Mouse (Mus musculus): ENCODE results near the gene Psmg4. TPM values are rescaled to one million over a fixed set of nuclear protein-coding genes. Genes with fewer than 3 reads are reported as not detected.
A peak's percentile ranks its signal among the peaks of the same experiment; 100 is the strongest.

Gene Psmg4
- polyA plus RNA-seq, 1 experiment from 2014 or later: 123 TPM

DNA sequence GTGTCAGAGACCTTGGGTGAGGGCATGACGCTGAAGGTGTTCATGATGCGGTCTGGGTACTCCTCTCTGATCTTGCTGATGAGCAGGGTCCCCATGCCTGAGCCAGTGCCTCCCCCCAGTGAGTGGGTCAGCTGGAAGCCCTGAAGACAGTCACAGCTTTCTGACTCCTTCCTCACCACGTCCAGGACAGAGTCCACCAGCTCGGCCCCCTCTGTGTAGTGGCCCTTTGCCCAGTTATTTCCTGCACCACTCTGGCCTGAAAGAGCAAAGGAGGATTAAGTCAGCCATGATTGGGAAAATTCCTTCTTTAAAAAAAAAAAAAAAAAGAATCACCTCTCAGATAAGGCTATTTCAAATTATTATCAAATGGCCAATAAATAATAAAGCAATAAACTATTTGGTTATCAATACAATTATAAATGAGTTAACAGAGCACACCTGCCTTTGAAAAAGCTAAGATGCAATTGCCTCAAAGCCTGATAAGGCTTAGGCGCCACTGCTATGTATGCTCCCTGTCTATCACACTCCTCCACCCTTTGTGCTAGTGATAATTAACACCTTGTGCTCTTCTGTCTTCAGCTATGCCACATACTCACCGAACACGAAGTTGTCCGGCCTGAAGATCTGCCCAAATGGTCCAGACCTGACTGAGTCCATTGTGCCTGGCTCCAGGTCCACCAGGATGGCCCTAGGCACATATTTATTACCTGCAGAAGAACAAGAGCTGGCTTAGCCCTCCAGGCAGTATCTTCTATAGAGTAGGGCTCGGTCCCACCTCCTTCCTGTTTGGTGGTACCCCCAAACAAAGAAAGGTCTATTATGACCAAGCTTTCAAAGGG, 34.3 kb upstream of the Psmg4 start:
- Histone ChIP-seq H3K27ac (ENCODE audit: low read depth, low read length) (no peak overlapping the region; the same call in 1 of the 2 replicates), H3K36me3 (ENCODE audit: control insufficient read depth, insufficient read depth, low read length) (peaks cover 17% of the 10 kb centered on the region; the same call in 1 of the 2 replicates), H3K4me3 (ENCODE audit: low read depth, low read length) (peak overlapping the region; percentile 93), H3K4me1 (replicated peaks; ENCODE audit: control insufficient read depth, insufficient read depth, low read length) (peaks cover 19% of the 10 kb centered on the region; the same call in 1 of the 2 replicates), H3K9me3 (ENCODE audit: control insufficient read depth, low read length) (no peaks in the 10 kb centered on the region), H3K4me2 (ENCODE audit: low read depth, low read length, severe bottlenecking) (peak overlapping the region; percentile 80), H3K27me3 (ENCODE audit: control insufficient read depth, insufficient read depth, low read length) (no peaks in the 10 kb centered on the region), H3K9ac (ENCODE audit: low read length) (peak overlapping the region; percentile 94)
- WGBS: 59% methylated on average over 7 of the region's 9 CpGs
- ATAC-seq (replicated peaks; ENCODE audit: low FRiP score) (no peak), DNase-seq (ENCODE audit: low spot score) (no peak)

DNA sequence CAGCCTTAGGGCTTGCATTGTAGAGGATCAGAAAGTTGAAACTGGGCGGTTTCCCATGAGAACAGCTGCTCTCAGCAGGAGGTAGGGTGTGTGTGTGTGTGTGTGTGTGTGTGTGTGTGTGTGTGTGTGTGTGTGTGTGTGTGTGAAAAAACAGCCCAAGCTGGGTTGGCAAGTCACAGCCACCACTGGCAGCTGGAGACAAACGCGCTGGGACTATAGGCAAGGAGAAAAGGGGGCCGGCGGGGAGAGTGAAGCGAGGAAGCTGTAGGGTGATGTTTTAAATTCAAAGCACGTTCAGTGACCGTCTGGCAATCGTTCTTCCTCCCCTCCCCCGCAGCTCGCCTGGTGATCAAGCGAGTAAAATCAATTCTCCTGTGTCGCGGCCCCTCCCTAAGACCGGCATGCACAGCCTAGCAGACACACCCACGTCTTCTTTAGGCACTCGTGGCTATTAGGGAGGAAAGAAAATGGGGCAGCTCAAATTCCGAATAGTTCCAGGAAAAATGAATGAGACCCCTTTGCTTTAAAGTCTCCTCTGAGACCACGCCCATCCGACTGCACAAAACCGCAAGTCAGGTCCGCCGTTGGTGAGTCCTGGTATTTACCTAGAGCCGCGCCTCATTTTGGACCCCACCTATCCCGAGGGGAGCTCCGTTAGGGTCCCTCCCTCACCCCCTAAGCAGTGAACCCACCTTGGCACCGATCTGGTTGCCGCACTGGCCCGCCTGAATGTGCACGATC, 33.1 kb upstream of the Psmg4 start:
- H3K9me3 ChIP-seq (ENCODE audit: control insufficient read depth, low read length): no peaks in the 10 kb centered on the region
- peak overlapping the region; percentile 100 for H3K27ac ChIP-seq (ENCODE audit: low read depth, low read length)
- 0 out of 2 replicates have a peak, but pooled peaks have one; percentile 8 for ATAC-seq (replicated peaks; ENCODE audit: low FRiP score)
- H3K9ac ChIP-seq (ENCODE audit: low read length): peak overlapping the region; percentile 94
- peak overlapping the region; percentile 93 for H3K4me3 ChIP-seq (ENCODE audit: low read depth, low read length)
- H3K27me3 ChIP-seq (ENCODE audit: control insufficient read depth, insufficient read depth, low read length): no peaks in the 10 kb centered on the region
- H3K4me2 ChIP-seq (ENCODE audit: low read depth, low read length, severe bottlenecking): peak overlapping the region; percentile 80
- peak; percentile 85 for DNase-seq (ENCODE audit: low spot score)
- under 1% methylated on average over 31 of the region's 31 CpGs for WGBS
- peaks cover 13% of the 10 kb centered on the region; the same call in 1 of the 2 replicates for H3K36me3 ChIP-seq (ENCODE audit: control insufficient read depth, insufficient read depth, low read length)
- peaks cover 19% of the 10 kb centered on the region; the same call in 1 of the 2 replicates for H3K4me1 ChIP-seq (replicated peaks; ENCODE audit: control insufficient read depth, insufficient read depth, low read length)

DNA sequence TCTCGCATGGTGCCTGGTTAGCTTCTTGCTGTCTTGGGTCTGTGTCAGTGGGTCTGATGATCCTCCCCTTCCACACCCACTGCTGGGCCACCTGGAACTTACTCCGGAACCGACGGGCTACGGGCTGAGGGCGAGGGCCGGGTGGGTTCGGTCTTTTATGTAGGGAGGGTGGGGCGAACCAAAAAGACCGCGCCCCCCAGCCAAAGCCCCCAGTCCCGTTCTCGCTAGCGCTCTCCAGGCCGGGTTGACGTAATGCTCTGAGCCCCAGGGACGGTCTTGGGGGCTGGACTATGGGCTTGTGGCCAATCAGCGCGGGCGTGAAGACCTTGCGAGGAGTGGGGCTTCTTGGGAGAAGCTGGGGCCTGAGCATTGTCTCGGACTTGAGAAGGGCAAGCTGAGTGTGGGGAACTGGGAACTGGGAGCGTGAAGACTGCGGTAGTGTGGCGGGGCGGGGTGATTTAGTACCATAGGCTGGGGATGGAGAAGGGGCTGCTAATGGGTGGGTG, 32.5 kb upstream of the Psmg4 start, which contains the start of gene Tubb2b:
TSS of gene Tubb2b (minus strand) at position 241 of the 506 bp plus-strand sequence.
- Histone ChIP-seq H3K4me2 (ENCODE audit: low read depth, low read length, severe bottlenecking) (peak within 1 kb of the TSS; percentile 80), H3K4me3 (ENCODE audit: low read depth, low read length) (peak within 1 kb of the TSS; percentile 93), H3K27ac (ENCODE audit: low read depth, low read length) (peak within 1 kb of the TSS; percentile 100), H3K9ac (ENCODE audit: low read length) (peak within 1 kb of the TSS; percentile 94), H3K27me3 (ENCODE audit: control insufficient read depth, insufficient read depth, low read length) (no peaks in the 10 kb centered on the region), H3K4me1 (replicated peaks; ENCODE audit: control insufficient read depth, insufficient read depth, low read length) (peaks cover 17% of the 10 kb centered on the region), H3K36me3 (ENCODE audit: control insufficient read depth, insufficient read depth, low read length) (peaks cover 10% of the 10 kb centered on the region; the same call in 1 of the 2 replicates), H3K9me3 (ENCODE audit: control insufficient read depth, low read length) (no peaks in the 10 kb centered on the region)
- WGBS: under 1% methylated on average over 26 of the region's 26 CpGs
- DNase-seq (ENCODE audit: low spot score) (peak; percentile 97), ATAC-seq (replicated peaks; ENCODE audit: low FRiP score) (peak; percentile 92)

DNA sequence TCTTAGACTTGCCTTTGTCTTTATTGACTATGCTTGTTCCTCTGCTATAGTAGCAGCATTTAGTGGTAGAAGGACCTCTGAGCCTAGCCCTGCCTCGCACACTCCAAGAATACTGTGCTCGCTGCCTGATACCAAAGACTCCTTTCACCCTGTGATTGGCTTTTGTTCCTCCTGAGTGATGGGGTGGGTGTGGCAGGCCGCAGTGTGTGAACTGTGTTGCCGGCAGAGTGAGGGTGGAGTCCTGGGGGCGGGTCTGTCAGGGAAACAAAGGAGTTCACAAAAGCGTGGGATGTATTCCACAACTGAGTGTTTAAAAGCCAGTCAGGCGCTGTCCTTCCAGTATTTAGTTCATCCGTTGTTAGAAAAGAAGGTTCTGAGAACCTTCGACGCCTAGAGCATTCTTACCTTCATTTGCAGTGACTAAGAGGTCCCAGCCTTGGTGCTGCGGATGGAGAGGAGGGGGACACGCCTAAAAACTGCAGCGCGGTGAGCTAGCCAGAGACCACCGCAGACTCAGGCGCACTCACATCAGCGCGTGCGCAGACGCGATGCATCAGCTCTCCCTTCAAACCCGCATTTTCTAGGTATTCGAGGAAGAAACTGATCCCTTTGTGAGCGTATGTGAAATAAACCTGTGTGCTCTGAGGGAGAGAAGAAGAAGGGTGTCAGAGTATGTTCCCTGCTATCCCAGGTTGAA, 31.6 kb upstream of the Psmg4 start:
- Histone ChIP-seq H3K36me3 (ENCODE audit: control insufficient read depth, insufficient read depth, low read length) (peaks cover 6% of the 10 kb centered on the region; the same call in 1 of the 2 replicates), H3K4me3 (ENCODE audit: low read depth, low read length) (peak overlapping the region; percentile 93), H3K9me3 (ENCODE audit: control insufficient read depth, low read length) (no peaks in the 10 kb centered on the region), H3K4me1 (replicated peaks; ENCODE audit: control insufficient read depth, insufficient read depth, low read length) (peaks cover 14% of the 10 kb centered on the region), H3K27ac (ENCODE audit: low read depth, low read length) (peak overlapping the region; percentile 100), H3K4me2 (ENCODE audit: low read depth, low read length, severe bottlenecking) (peak overlapping the region; percentile 80), H3K9ac (ENCODE audit: low read length) (peak overlapping the region; percentile 94), H3K27me3 (ENCODE audit: control insufficient read depth, insufficient read depth, low read length) (no peaks in the 10 kb centered on the region)
- peak; percentile 93 for DNase-seq (ENCODE audit: low spot score)
- ATAC-seq (replicated peaks; ENCODE audit: low FRiP score): peak; percentile 69
- WGBS: under 1% methylated on average over 24 of the region's 24 CpGs

DNA sequence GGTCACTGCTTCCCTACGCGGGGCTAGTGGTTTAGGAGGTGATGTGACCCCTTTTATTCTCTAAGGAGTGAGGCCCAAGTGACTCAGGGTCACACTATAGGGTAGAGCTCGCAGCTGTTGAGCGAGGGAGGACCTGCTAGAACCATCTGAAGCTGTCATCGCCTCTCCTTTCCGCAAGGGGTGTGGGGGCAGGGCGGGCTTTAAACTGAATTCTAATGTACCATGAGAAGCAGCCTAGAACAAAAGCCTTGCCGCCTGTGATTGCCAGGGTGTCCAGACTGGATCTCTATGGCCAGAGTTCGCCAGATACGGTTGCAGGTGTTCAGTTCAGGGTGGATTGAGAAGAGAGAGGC, 31.1 kb upstream of the Psmg4 start:
- WGBS: 0% methylated on average over 10 of the region's 10 CpGs
- H3K9me3 ChIP-seq (ENCODE audit: control insufficient read depth, low read length): no peaks in the 10 kb centered on the region
- peak; percentile 88 for DNase-seq (ENCODE audit: low spot score)
- ATAC-seq (replicated peaks; ENCODE audit: low FRiP score): peak; percentile 40
- peak overlapping the region; percentile 100 for H3K27ac ChIP-seq (ENCODE audit: low read depth, low read length)
- H3K27me3 ChIP-seq (ENCODE audit: control insufficient read depth, insufficient read depth, low read length): no peaks in the 10 kb centered on the region
- peak overlapping the region; percentile 94 for H3K9ac ChIP-seq (ENCODE audit: low read length)
- peak overlapping the region; percentile 93 for H3K4me3 ChIP-seq (ENCODE audit: low read depth, low read length)
- peak overlapping the region; percentile 80 for H3K4me2 ChIP-seq (ENCODE audit: low read depth, low read length, severe bottlenecking)
- H3K4me1 ChIP-seq (replicated peaks; ENCODE audit: control insufficient read depth, insufficient read depth, low read length): peaks cover 14% of the 10 kb centered on the region
- peaks cover 3% of the 10 kb centered on the region; the same call in 1 of the 2 replicates for H3K36me3 ChIP-seq (ENCODE audit: control insufficient read depth, insufficient read depth, low read length)

DNA sequence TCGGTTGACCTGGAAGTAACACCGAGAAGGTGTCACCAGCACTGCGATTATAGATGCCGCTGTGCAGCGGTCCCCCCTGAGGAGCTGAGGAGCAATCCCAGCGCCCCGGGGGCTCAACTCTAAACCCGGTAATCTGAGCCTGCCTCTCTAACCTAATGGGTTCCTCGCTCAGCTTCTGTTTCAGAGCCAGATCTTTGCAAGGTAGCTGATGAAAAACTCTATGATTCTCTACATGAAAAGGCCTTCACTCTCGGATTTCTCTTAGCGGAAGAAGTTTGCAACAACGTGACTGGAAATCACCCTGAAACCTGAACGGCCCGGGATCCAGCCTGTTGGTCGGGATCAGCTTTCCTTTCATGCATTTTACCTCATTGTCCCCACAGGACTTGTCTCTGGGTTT, 30.5 kb upstream of the Psmg4 start:
- Histone ChIP-seq H3K4me3 (ENCODE audit: low read depth, low read length) (peak overlapping the region; percentile 93), H3K27me3 (ENCODE audit: control insufficient read depth, insufficient read depth, low read length) (no peaks in the 10 kb centered on the region), H3K4me1 (replicated peaks; ENCODE audit: control insufficient read depth, insufficient read depth, low read length) (peaks cover 14% of the 10 kb centered on the region), H3K4me2 (ENCODE audit: low read depth, low read length, severe bottlenecking) (peak overlapping the region; percentile 80), H3K9me3 (ENCODE audit: control insufficient read depth, low read length) (no peaks in the 10 kb centered on the region), H3K36me3 (ENCODE audit: control insufficient read depth, insufficient read depth, low read length) (peaks cover 2% of the 10 kb centered on the region; the same call in 1 of the 2 replicates), H3K27ac (ENCODE audit: low read depth, low read length) (peak overlapping the region; percentile 100), H3K9ac (ENCODE audit: low read length) (peak overlapping the region; percentile 94)
- ATAC-seq (replicated peaks; ENCODE audit: low FRiP score) (no peak), DNase-seq (ENCODE audit: low spot score) (peak; percentile 66)
- WGBS: 0% methylated on average over 15 of the region's 15 CpGs

DNA sequence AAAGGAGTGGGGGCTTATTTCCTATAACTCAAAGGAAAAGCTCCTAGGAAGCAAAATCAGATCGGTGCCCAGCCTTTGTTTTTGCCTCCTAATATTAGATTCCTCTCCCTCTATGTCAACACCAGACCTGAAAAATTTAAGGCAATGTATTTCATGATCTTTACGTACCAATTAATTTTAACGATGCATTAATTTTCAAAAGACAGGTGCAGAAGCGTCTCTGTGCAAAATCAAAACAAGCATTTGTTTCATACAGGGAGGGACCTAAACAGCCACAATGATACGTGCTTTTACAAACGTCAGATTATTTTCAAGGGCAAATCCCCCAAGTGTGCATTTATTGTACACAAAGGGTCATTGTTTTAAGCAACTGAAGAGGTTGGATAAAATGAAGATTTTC, 29.9 kb upstream of the Psmg4 start:
- no peaks in the 10 kb centered on the region for H3K9me3 ChIP-seq (ENCODE audit: control insufficient read depth, low read length)
- no peaks in the 10 kb centered on the region for H3K27me3 ChIP-seq (ENCODE audit: control insufficient read depth, insufficient read depth, low read length)
- H3K4me2 ChIP-seq (ENCODE audit: low read depth, low read length, severe bottlenecking): peak overlapping the region; percentile 80
- H3K4me3 ChIP-seq (ENCODE audit: low read depth, low read length): peak overlapping the region; percentile 93
- ATAC-seq (replicated peaks; ENCODE audit: low FRiP score) (no peak), DNase-seq (ENCODE audit: low spot score) (no peak)
- H3K4me1 ChIP-seq (replicated peaks; ENCODE audit: control insufficient read depth, insufficient read depth, low read length): peaks cover 14% of the 10 kb centered on the region
- peak overlapping the region; percentile 94 for H3K9ac ChIP-seq (ENCODE audit: low read length)
- 6% methylated on average over 6 of the region's 6 CpGs for WGBS
- peaks cover 2% of the 10 kb centered on the region; the same call in 1 of the 2 replicates for H3K36me3 ChIP-seq (ENCODE audit: control insufficient read depth, insufficient read depth, low read length)
- peak overlapping the region; percentile 100 for H3K27ac ChIP-seq (ENCODE audit: low read depth, low read length)

Measured in forebrain, embryonic 11.5 days (tissue).